Mouse (Mus musculus) left cerebral cortex, postnatal 4 days (tissue): ENCODE results near the gene Uba52. TPM values are rescaled to one million over a fixed set of nuclear protein-coding genes. Genes with fewer than 3 reads are reported as not detected.

ENCODE experiments used
- DNase-seq: peaks from one replicate; pipeline ENCODE4 v3.0.0-alpha.2; 2022
- intact Hi-C: fragments of 180-260 bp; cut with DNase I; formaldehyde crosslinking; loops from one replicate; pipeline ENCODE4 v1.15.1; 2025
- total RNA-seq, 2 experiments: library from RNA; stranded (reverse); gene quantifications; 2 replicates each; pipeline ENCODE4 v1.2.3; 2021

The Uba52 gene
- total RNA-seq, 2 experiments from 2014 or later = 1,115 to 1,131 TPM

- DNase-seq = no peak
Measured at GRCm38 (mm10) chr8:70487993-70488796, 22.4 kb downstream of the Uba52 start.

GRCm38 (mm10) chr8:70486941-70487520, 23.6 kb downstream of the Uba52 start, which contains the start of gene Tmem59l:
TSS of gene Tmem59l (minus strand) at chr8:70487358.
- intact Hi-C loops = no loop called here
- no peak for DNase-seq

More at GRCm38 (mm10) chr8:70487993-70488796, 22.4 kb downstream of the Uba52 start:
- intact Hi-C loops = no loop called here

GRCm38 (mm10) chr8:70486191-70486681, 24.4 kb downstream of the Uba52 start:
- DNase-seq = no peak
- intact Hi-C loops = no loop called here

- intact Hi-C loops = no loop called here
- no peak for DNase-seq
Measured at GRCm38 (mm10) chr8:70482943-70483342, 27.7 kb downstream of the Uba52 start.

DNA sequence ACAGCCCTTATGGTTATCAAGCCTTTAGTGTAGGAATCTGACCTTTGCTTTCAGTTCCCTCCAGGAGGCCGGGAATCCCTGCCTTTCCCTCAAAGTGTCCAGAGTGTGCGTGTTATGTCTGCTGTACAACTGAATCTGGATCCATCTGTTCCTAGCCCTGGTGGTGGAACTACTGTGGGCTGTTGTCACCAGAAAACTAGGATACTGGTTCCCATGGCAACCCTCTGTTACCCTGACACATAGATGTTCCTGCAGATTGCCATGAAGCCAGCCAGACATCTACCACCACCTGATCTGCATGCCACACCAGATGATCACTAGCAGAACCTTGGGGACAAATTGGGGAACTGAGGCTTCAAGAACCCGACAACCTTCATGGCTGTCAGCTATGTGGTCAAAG, 28.7 kb downstream of the Uba52 start:
- DNase-seq = no peak

DNA sequence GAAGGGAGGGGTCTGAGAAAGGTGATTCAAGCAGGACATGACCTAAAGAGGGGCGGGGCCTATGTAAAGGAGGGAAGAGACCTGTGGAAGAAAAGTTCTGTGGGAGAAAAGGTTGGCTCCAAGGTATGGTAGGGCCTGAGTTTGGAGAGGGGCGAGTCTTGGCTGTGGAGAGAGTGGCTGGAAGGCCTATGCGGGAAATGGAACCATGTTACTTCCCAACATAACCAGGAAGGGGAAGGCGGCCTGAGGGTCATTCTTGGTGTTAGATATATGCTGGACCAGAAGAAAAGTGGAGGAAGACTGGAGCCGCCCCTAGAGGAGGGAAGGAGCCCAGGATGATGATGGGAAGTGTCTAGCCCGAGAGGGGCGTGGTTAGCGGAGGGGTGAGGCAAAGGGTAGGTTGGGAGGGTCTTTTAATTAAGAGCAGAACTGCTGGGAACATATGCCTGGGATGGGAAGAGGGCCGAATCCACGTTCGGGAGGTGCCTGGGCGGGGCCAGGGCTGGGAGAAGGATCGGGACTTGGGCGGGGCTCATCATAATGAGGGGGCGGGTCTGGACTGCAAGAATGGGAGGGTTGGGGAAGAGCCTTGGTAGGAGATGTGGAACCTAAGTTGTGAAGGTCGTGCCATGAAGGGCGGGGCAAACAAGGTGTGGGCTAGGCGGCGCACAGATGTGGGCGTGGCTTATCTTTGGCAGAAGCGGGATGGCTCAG, 33.2 kb downstream of the Uba52 start:
- intact Hi-C loops = no loop called here

More for the DNA sequence above, 28.7 kb downstream of the Uba52 start:
- intact Hi-C loops = no loop called here

GRCm38 (mm10) chr8:70476333-70477268, 34.0 kb downstream of the Uba52 start, which contains the start of gene Klhl26:
TSS of gene Klhl26 (minus strand) at chr8:70476968.
- intact Hi-C loops = no loop called here
- peak; percentile 95 for DNase-seq

More for the DNA sequence above, 33.2 kb downstream of the Uba52 start:
- DNase-seq = no peak

- intact Hi-C loops = no loop called here
- DNase-seq = no peak
Measured at GRCm38 (mm10) chr8:70471856-70472255, 38.7 kb downstream of the Uba52 start.

DNA sequence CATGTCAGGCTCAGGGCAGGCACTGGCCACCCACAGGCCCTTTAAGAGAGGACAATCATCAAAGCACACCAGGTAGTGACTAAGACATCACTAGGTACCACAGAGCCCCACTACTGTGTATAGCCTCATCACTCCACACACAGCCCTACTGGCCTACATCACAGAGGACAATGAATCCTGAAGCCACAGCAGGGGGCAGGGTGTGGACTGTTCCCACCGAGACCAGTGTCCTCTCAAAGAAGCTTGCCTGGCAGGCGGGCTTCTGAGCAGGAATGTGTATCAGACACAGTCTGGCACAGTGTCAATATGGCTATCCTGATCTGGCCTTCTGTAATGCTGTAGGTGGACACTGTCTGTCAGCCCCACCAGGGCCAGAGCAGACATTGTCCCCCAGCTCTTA, 40.7 kb downstream of the Uba52 start:
- no peak for DNase-seq
- intact Hi-C loops = no loop called here

GRCm38 (mm10) chr8:70469295-70469916, 41.2 kb downstream of the Uba52 start:
- intact Hi-C loops = no loop called here
- DNase-seq = no peak

- DNase-seq = no peak
- intact Hi-C loops = no loop called here
Measured at GRCm38 (mm10) chr8:70468733-70469132, 41.9 kb downstream of the Uba52 start.

DNA sequence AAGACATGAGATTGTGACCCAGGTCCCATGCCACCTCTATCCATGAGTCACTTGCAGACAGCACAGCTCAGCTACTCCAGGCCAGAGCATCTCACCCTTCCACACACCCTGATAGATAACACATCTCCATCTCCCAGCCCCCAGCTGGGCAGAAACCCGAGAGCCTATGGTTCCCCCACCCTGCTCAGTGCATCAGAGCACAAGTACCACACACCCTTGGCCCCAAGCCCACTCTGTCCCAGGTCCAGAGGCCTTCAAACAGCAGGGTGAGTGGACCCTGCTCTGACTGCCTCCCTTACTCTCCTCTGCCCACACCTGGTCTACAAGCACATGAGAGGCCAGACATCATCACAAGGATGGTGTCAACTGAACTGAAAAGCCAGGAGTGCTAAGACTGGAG, 42.7 kb downstream of the Uba52 start:
- no peak for DNase-seq
- intact Hi-C loops = no loop called here

GRCm38 (mm10) chr8:70467229-70467725, 43.3 kb downstream of the Uba52 start:
- intact Hi-C loops = no loop called here
- DNase-seq = no peak

DNA sequence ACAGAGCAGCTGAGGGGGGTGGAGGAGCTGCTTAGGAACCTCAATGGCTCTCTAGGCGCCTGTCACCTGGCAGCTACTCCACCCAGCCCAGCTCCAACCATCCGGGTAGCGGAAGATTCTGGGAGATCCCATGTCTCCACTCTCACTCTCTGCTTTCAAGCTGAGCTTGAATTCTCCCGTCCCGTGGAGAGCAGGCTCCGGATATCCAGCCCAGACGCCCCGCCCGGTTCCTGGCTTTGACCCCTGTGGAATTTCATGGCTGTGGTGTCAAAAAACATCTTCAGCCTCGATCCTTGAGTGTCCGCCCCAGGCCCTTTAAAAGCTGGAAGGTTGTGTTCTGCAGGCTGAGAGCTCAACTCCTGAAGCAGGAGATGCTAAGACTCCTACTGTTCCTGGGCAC, 43.8 kb downstream of the Uba52 start:
- DNase-seq = no peak
- intact Hi-C loops = no loop called here

DNA sequence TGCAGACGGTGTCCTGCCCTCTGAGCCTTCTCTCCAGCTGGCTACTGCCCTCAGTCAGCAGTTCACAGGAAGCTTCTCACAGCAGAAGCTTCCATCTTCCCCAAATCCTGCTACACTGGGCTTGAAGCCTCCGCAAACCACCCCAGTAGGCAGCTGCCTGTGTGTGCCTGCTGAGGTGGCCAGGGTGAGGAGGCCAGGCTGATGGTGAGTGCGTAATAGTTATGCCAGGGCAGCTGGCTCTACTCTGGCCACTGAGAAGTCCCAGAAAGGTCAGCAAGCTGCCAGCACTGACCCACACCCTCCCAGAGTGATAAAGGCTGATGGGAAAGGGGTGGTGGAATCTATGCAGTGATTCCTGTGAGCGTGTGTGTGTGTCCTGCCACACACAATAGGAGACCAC, 44.3 kb downstream of the Uba52 start:
- intact Hi-C loops = no loop called here
- no peak for DNase-seq

GRCm38 (mm10) chr8:70465701-70466100, 44.9 kb downstream of the Uba52 start:
- intact Hi-C loops = no loop called here
- DNase-seq = no peak

- DNase-seq = no peak
Measured at GRCm38 (mm10) chr8:70464162-70464561, 46.4 kb downstream of the Uba52 start.

GRCm38 (mm10) chr8:70463306-70463705, 47.3 kb downstream of the Uba52 start:
- intact Hi-C loops = no loop called here
- DNase-seq = peak; percentile 37

More at GRCm38 (mm10) chr8:70464162-70464561, 46.4 kb downstream of the Uba52 start:
- intact Hi-C loops = no loop called here

- DNase-seq = no peak
Measured at GRCm38 (mm10) chr8:70462516-70462813, 48.1 kb downstream of the Uba52 start.

More at GRCm38 (mm10) chr8:70462516-70462813, 48.1 kb downstream of the Uba52 start:
- intact Hi-C loops = no loop called here
